Mouse (Mus musculus) lung, postnatal 0 days (tissue): ENCODE results near the gene Enox1.

ENCODE experiments used
- CTCF ChIP-seq: IDR thresholded peaks from 2 replicates; pipeline ENCODE4 v1.5.1; 2016; ENCODE audit warnings: antibody characterized with exemption, mild to moderate bottlenecking
- EP300 ChIP-seq: IDR thresholded peaks from 2 replicates; pipeline ENCODE4 v1.6.1; 2016; ENCODE audit warnings: antibody characterized with exemption, mild to moderate bottlenecking, control low read depth

DNA sequence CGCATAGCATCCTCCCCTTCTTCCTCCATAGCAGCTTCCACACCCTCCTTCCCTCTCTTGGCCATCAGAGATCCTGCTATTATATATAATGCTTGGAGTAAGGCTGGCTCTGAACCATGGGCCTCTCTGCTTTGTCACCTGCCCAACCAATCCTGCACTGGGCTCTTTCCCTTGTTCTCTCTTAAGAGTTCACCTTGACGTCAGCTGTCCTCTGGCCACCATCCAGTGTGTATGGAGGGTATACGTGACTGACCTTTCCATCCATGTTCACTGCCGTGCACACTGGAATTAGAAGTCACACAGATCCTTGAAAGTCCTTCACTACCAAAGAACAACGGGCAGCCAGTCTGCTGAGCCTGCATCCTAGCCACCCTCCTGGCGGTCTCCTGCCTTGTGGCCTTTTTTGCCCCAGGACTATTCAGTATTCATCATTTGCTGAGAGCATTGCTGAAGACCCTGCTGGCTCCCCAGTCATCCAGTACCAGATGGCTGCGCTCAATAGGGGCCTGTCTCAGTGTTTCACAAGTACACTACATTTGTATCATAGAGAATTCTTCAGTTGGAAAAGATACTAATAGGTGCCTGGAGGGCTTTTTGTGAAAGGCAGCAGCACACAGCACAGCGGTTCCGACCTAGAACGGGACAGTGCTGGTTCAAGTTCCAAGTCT is 526.5 kb downstream of the Enox1 start:
- no peak for TF ChIP-seq CTCF
- no peak for TF ChIP-seq EP300
